Mouse (Mus musculus) hindbrain, postnatal 0 days (tissue): Measurements from ENCODE around the gene Oma1. TPM values are rescaled to one million over a fixed set of nuclear protein-coding genes. Genes with fewer than 3 reads are reported as not detected.
A peak's percentile ranks its signal among the peaks of the same experiment; 100 is the strongest.

Experiments
- ATAC-seq: fragments of 200-750 bp; cut with Nextera tagmentation; 2 replicates; pipeline ENCODE4 v1.8.0; 2017; ENCODE audit warnings: mild to moderate bottlenecking, moderate TSS enrichment, moderate library complexity
- DNase-seq: peaks from one replicate; pipeline ENCODE4 v3.0.0-alpha.2; 2015; ENCODE audit warnings: low spot score
- H3K27ac ChIP-seq: fragments of 300-500 bp; sonication (generic); 2 replicates; pipeline ENCODE4 v1.5.1; 2014; ENCODE audit warnings: mild to moderate bottlenecking
- H3K27me3 ChIP-seq: fragments of 300-500 bp; sonication (generic); 2 replicates; pipeline ENCODE4 v1.6.1; 2014; ENCODE audit warnings: low read length, mixed read lengths; ENCODE audit not compliant: insufficient read depth
- H3K36me3 ChIP-seq: fragments of 300-500 bp; sonication (generic); 2 replicates; pipeline ENCODE4 v1.6.1; 2014; ENCODE audit warnings: low read length, mixed read lengths; ENCODE audit not compliant: insufficient read depth
- H3K4me1 ChIP-seq: fragments of 300-500 bp; sonication (generic); 2 replicates; pipeline ENCODE4 v1.6.1; 2014; ENCODE audit warnings: antibody characterized with exemption, low read length, mixed read lengths; ENCODE audit not compliant: insufficient read depth
- H3K4me2 ChIP-seq: fragments of 300-500 bp; sonication (generic); 2 replicates; pipeline ENCODE4 v1.6.1; 2014; ENCODE audit warnings: low read depth, mild to moderate bottlenecking, low read length, moderate library complexity, mixed read lengths
- H3K4me3 ChIP-seq: fragments of 300-500 bp; sonication (generic); 2 replicates; pipeline ENCODE4 v1.5.1; 2014; ENCODE audit warnings: low read length
- H3K9ac ChIP-seq: fragments of 300-500 bp; sonication (generic); replicated peaks from 2 replicates; pipeline ENCODE4 v1.6.1; 2014; ENCODE audit warnings: mild to moderate bottlenecking, low read length, moderate library complexity, mixed read lengths
- H3K9me3 ChIP-seq: fragments of 300-500 bp; sonication (generic); 2 replicates; pipeline ENCODE4 v1.6.1; 2016; ENCODE audit warnings: low read length, mixed read lengths
- CTCF ChIP-seq: IDR thresholded peaks from 2 replicates; pipeline ENCODE4 v1.5.1; 2016; ENCODE audit warnings: antibody characterized with exemption, control low read depth, low read depth
- WGBS: fragments of 180-500 bp; shearing (Covaris S2); extraction: QIAGEN DNeasy Blood & Tissue Kit; methylation state at CpG from one replicate; pipeline ENCODE4 v1.1.7; 2014; 5-methylcytosine and 5-hydroxymethylcytosine counted together
- polyA plus RNA-seq: library from polyadenylated mRNA; unstranded; fragments of >200 nt; fragmentation: Nextera tagmentation; extraction: Ambion mirVana; gene quantifications from 2 replicates; pipeline ENCODE4 v1.2.1, GENCODE M21; 2015
- total RNA-seq: library from RNA; depleted of rRNA; stranded (reverse); fragments of >200 nt; gene quantifications from 2 replicates; pipeline ENCODE4 v1.2.3, GENCODE M21; 2014

The Oma1 gene
- total and polyA plus RNA-seq, 2 experiments from 2014 or later: 5.6 to 9.9 TPM

DNA sequence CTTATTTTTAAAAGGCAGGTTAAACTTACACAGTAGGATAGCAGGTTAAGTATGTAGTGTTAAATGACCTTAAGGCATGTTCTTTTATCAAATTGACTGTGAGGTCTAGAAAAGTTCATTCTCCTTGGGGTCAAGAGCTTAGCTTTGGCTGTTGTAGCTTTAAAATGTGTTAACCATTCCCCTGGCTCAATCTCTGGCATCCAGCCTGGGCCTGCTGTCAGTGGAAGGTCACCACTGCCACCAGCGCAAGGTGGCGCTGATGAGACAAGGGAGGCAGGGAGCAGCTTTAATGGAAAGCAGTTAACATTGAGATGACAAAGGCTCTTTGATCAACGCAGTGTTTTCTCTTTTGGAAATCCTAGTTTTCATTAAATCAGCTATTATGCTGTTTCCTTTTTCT lies 13.4 kb downstream of the Oma1 start:
- ATAC-seq (no peak), DNase-seq (no peak)
- WGBS: 71% methylated on average over 3 of the region's 3 CpGs
- no peak overlapping the region for H3K4me3 ChIP-seq
- no peaks in the 10 kb centered on the region for H3K9me3 ChIP-seq
- 0 out of 2 replicates have a peak, but pooled peaks cover 6% of the 10 kb centered on the region for H3K4me1 ChIP-seq
- no peaks in the 10 kb centered on the region for H3K27me3 ChIP-seq
- no peak overlapping the region for H3K9ac ChIP-seq
- no peak overlapping the region for H3K4me2 ChIP-seq
- no peak for TF ChIP-seq CTCF
- no peaks in the 10 kb centered on the region for H3K36me3 ChIP-seq
- H3K27ac ChIP-seq: no peak overlapping the region

GRCm38 (mm10) chr4:103329348-103329747 lies 15.7 kb downstream of the Oma1 start:
- Histone ChIP-seq H3K4me3 (no peak overlapping the region), H3K4me2 (no peak overlapping the region), H3K27me3 (no peaks in the 10 kb centered on the region), H3K36me3 (no peaks in the 10 kb centered on the region), H3K4me1 (0 out of 2 replicates have a peak, but pooled peaks cover 6% of the 10 kb centered on the region), H3K27ac (no peak overlapping the region), H3K9me3 (no peaks in the 10 kb centered on the region), H3K9ac (no peak overlapping the region)
- no peak for TF ChIP-seq CTCF
- DNase-seq (peak; percentile 40), ATAC-seq (peak; percentile 58; the same call in 1 of the 2 replicates)
- WGBS: 30% methylated on average over 6 of the region's 6 CpGs

DNA sequence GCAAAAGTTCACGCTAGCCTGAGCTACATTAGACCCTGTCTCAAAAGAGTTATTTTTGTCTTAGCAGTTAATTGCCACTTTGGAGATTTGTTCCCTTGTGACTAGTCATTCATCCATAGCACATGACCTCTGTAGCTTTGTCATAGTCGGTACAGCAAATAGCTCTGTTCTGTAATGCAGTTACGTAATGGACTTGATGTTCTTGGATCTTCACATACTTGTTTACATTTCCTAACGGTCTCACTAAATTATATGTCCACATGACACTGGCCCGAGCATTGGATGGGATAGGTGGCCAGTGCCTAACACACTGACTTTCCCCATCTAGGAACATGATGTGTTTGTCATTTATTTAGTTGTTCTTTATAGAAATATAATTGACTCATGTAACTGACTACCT lies 21.5 kb downstream of the Oma1 start:
- H3K27ac ChIP-seq: no peak overlapping the region
- no peaks in the 10 kb centered on the region for H3K36me3 ChIP-seq
- no peaks in the 10 kb centered on the region for H3K9me3 ChIP-seq
- DNase-seq (no peak), ATAC-seq (no peak)
- no peak for TF ChIP-seq CTCF
- WGBS: 88% methylated on average over 5 of the region's 5 CpGs
- H3K9ac ChIP-seq: no peak overlapping the region
- no peaks in the 10 kb centered on the region for H3K4me1 ChIP-seq
- no peak overlapping the region for H3K4me3 ChIP-seq
- no peak overlapping the region for H3K4me2 ChIP-seq
- no peaks in the 10 kb centered on the region for H3K27me3 ChIP-seq

GRCm38 (mm10) chr4:103340726-103341125 lies 27.1 kb downstream of the Oma1 start:
- Histone ChIP-seq H3K4me1 (no peaks in the 10 kb centered on the region), H3K9ac (no peak overlapping the region), H3K36me3 (no peaks in the 10 kb centered on the region), H3K4me3 (no peak overlapping the region), H3K4me2 (no peak overlapping the region), H3K9me3 (no peaks in the 10 kb centered on the region), H3K27ac (no peak overlapping the region), H3K27me3 (no peaks in the 10 kb centered on the region)
- DNase-seq (no peak), ATAC-seq (no peak)
- WGBS: 33% methylated on average over 1 of the region's 1 CpGs
- no peak for TF ChIP-seq CTCF

DNA sequence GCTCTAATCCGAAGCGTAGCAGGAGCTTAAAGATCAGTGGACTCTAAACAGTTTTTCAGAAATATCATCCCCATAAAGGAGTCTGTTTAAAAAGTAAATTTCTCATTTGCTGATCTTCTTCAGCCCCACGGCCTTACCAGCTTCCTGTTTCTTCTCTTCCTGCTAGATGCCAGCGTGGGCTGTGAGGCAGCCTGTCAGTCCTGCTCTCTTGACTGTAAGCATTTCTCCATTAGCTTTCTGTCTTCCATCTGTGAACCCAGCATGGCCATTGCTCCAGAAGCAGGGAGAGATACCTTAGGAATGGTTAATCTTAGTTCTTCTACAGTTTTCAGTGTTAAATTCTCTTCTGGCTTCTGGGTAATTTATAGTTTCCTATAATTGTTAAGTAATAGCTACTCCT lies 28.0 kb downstream of the Oma1 start:
- no peak for TF ChIP-seq CTCF
- Histone ChIP-seq H3K9me3 (no peaks in the 10 kb centered on the region), H3K36me3 (no peaks in the 10 kb centered on the region), H3K9ac (no peak overlapping the region), H3K27me3 (no peaks in the 10 kb centered on the region), H3K4me2 (no peak overlapping the region), H3K4me3 (no peak overlapping the region), H3K27ac (no peak overlapping the region), H3K4me1 (no peaks in the 10 kb centered on the region)
- DNase-seq: no peak
- WGBS: 78% methylated on average over 4 of the region's 4 CpGs
- ATAC-seq: no peak

GRCm38 (mm10) chr4:103346058-103346457 lies 32.4 kb downstream of the Oma1 start:
- H3K36me3 ChIP-seq: no peaks in the 10 kb centered on the region
- 16% methylated on average over 2 of the region's 2 CpGs for WGBS
- H3K27me3 ChIP-seq: no peaks in the 10 kb centered on the region
- no peak overlapping the region for H3K4me3 ChIP-seq
- ATAC-seq (peak; percentile 61; the same call in 1 of the 2 replicates), DNase-seq (peak; percentile 86)
- H3K27ac ChIP-seq: no peak overlapping the region
- H3K9me3 ChIP-seq: no peaks in the 10 kb centered on the region
- TF ChIP-seq CTCF: peak; percentile 78
- no peaks in the 10 kb centered on the region for H3K4me1 ChIP-seq
- no peak overlapping the region for H3K4me2 ChIP-seq
- no peak overlapping the region for H3K9ac ChIP-seq

- Histone ChIP-seq H3K27ac (no peak overlapping the region), H3K27me3 (no peaks in the 10 kb centered on the region), H3K9ac (no peak overlapping the region), H3K36me3 (no peaks in the 10 kb centered on the region), H3K4me3 (no peak overlapping the region), H3K4me1 (no peaks in the 10 kb centered on the region), H3K9me3 (no peaks in the 10 kb centered on the region), H3K4me2 (no peak overlapping the region)
- no peak for TF ChIP-seq CTCF
- no peak for DNase-seq
- no peak for ATAC-seq
- WGBS: 64% methylated on average over 5 of the region's 5 CpGs
Measured at GRCm38 (mm10) chr4:103346849-103347248, 33.2 kb downstream of the Oma1 start.
